Mouse (Mus musculus) lung, embryonic 14.5 days (tissue): ENCODE measurements around the gene Slc25a28. TPM values are rescaled to one million over a fixed set of nuclear protein-coding genes. Genes with fewer than 3 reads are reported as not detected.

Experiments
- ATAC-seq: fragments of 200-750 bp; cut with Nextera tagmentation; 2 replicates; pipeline ENCODE4 v1.8.0; 2017; ENCODE audit warnings: mild to moderate bottlenecking, moderate TSS enrichment, moderate library complexity; ENCODE audit not compliant: insufficient read depth
- DNase-seq: peaks from one replicate; pipeline ENCODE4 v3.0.0-alpha.2; 2015
- H3K27ac ChIP-seq: fragments of 300-500 bp; sonication (generic); 2 replicates; pipeline ENCODE4 v1.5.1; 2014; ENCODE audit warnings: low read depth, mild to moderate bottlenecking, moderate library complexity
- H3K27me3 ChIP-seq: fragments of 300-500 bp; sonication (generic); 2 replicates; pipeline ENCODE4 v1.6.1; 2014; ENCODE audit warnings: low read length, control low read depth; ENCODE audit not compliant: insufficient read depth
- H3K36me3 ChIP-seq: fragments of 300-500 bp; sonication (generic); 2 replicates; pipeline ENCODE4 v1.6.1; 2014; ENCODE audit warnings: control low read depth; ENCODE audit not compliant: insufficient read depth
- H3K4me1 ChIP-seq: fragments of 300-500 bp; sonication (generic); 2 replicates; pipeline ENCODE4 v1.6.1; 2014; ENCODE audit warnings: antibody characterized with exemption, control low read depth; ENCODE audit not compliant: insufficient read depth
- H3K4me2 ChIP-seq: fragments of 300-500 bp; sonication (generic); 2 replicates; pipeline ENCODE4 v1.6.1; 2014; ENCODE audit warnings: mild to moderate bottlenecking
- H3K4me3 ChIP-seq: fragments of 300-500 bp; sonication (generic); 2 replicates; pipeline ENCODE4 v1.5.1; 2014; ENCODE audit warnings: low read depth, low read length
- H3K9ac ChIP-seq: fragments of 300-500 bp; sonication (generic); 2 replicates; pipeline ENCODE4 v1.6.1; 2014
- H3K9me3 ChIP-seq: fragments of 300-500 bp; sonication (generic); 2 replicates; pipeline ENCODE4 v1.6.1; 2016; ENCODE audit warnings: low read depth, low read length, control low read depth
- CTCF ChIP-seq: IDR thresholded peaks from 2 replicates; pipeline ENCODE4 v1.5.1; 2016; ENCODE audit warnings: antibody characterized with exemption, low read depth
- WGBS: fragments of 180-500 bp; shearing (Covaris S2); extraction: QIAGEN DNeasy Blood & Tissue Kit; methylation state at CpG from one replicate; pipeline ENCODE4 v1.1.7; 2014; 5-methylcytosine and 5-hydroxymethylcytosine counted together
- polyA plus RNA-seq: library from polyadenylated mRNA; unstranded; fragments of >200 nt; fragmentation: Nextera tagmentation; extraction: Ambion mirVana; gene quantifications from 2 replicates; pipeline ENCODE4 v1.2.1, GENCODE M21; 2014

The Slc25a28 gene
- polyA plus RNA-seq, 1 experiment from 2014 or later: 12.1 TPM

GRCm38 (mm10) chr19:43675525-43676400 is 1.1 kb upstream of the Slc25a28 start:
- Histone ChIP-seq H3K36me3 (no peaks in the 10 kb centered on the region), H3K4me2 (peak overlapping the region; percentile 94), H3K4me3 (peak overlapping the region; percentile 86), H3K4me1 (peaks cover 5% of the 10 kb centered on the region; the same call in 1 of the 2 replicates), H3K9ac (peak overlapping the region; percentile 58), H3K27ac (peak overlapping the region; percentile 97), H3K27me3 (no peaks in the 10 kb centered on the region), H3K9me3 (no peaks in the 10 kb centered on the region)
- WGBS: 2% methylated on average over 43 of the region's 43 CpGs
- no peak for TF ChIP-seq CTCF
- DNase-seq: peak; percentile 67
- peak; percentile 3; the same call in 1 of the 2 replicates for ATAC-seq

GRCm38 (mm10) chr19:43674316-43674689 is 378 bp downstream of the Slc25a28 start:
- ATAC-seq: peak; percentile 19
- no peaks in the 10 kb centered on the region for H3K27me3 ChIP-seq
- H3K4me1 ChIP-seq: peaks cover 5% of the 10 kb centered on the region; the same call in 1 of the 2 replicates
- peak overlapping the region; percentile 72 for H3K27ac ChIP-seq
- H3K4me2 ChIP-seq: peak overlapping the region; percentile 84
- no peak for TF ChIP-seq CTCF
- H3K36me3 ChIP-seq: peaks cover 3% of the 10 kb centered on the region; the same call in 1 of the 2 replicates
- WGBS: under 1% methylated on average over 25 of the region's 29 CpGs
- peak overlapping the region; percentile 86 for H3K4me3 ChIP-seq
- H3K9me3 ChIP-seq: no peaks in the 10 kb centered on the region
- DNase-seq: no peak
- peak overlapping the region; percentile 86 for H3K9ac ChIP-seq

GRCm38 (mm10) chr19:43673513-43674315 is 967 bp downstream of the Slc25a28 start:
- DNase-seq: peak; percentile 38
- Histone ChIP-seq H3K4me2 (peak overlapping the region; percentile 84), H3K27me3 (no peaks in the 10 kb centered on the region), H3K9ac (peak overlapping the region; percentile 86), H3K4me1 (peaks cover 5% of the 10 kb centered on the region; the same call in 1 of the 2 replicates), H3K4me3 (peak overlapping the region; percentile 86), H3K27ac (no peak overlapping the region), H3K9me3 (no peaks in the 10 kb centered on the region), H3K36me3 (peaks cover 4% of the 10 kb centered on the region; the same call in 1 of the 2 replicates)
- TF ChIP-seq CTCF: no peak
- 4% methylated on average over 21 of the region's 21 CpGs for WGBS
- ATAC-seq: no peak

GRCm38 (mm10) chr19:43671054-43671453 is 3.6 kb downstream of the Slc25a28 start:
- Histone ChIP-seq H3K4me1 (peaks cover 5% of the 10 kb centered on the region; the same call in 1 of the 2 replicates), H3K27ac (no peak overlapping the region), H3K27me3 (no peaks in the 10 kb centered on the region), H3K4me2 (no peak overlapping the region), H3K9me3 (no peaks in the 10 kb centered on the region), H3K36me3 (peaks cover 8% of the 10 kb centered on the region; the same call in 1 of the 2 replicates), H3K4me3 (no peak overlapping the region), H3K9ac (no peak overlapping the region)
- no peak for TF ChIP-seq CTCF
- WGBS: 66% methylated on average over 7 of the region's 7 CpGs
- ATAC-seq (no peak), DNase-seq (no peak)

- no peak for ATAC-seq
- Histone ChIP-seq H3K36me3 (peaks cover 14% of the 10 kb centered on the region), H3K9ac (no peak overlapping the region; the same call in 1 of the 2 replicates), H3K9me3 (no peaks in the 10 kb centered on the region), H3K27ac (no peak overlapping the region), H3K27me3 (no peaks in the 10 kb centered on the region), H3K4me1 (peaks cover 5% of the 10 kb centered on the region; the same call in 1 of the 2 replicates), H3K4me2 (no peak overlapping the region), H3K4me3 (no peak overlapping the region)
- no peak for DNase-seq
- no peak for TF ChIP-seq CTCF
- WGBS: 76% methylated on average over 8 of the region's 8 CpGs
Observed at GRCm38 (mm10) chr19:43669136-43669759, 5.4 kb downstream of the Slc25a28 start.

GRCm38 (mm10) chr19:43667430-43667809 is 7.3 kb downstream of the Slc25a28 start:
- ATAC-seq (0 out of 2 replicates have a peak, but pooled peaks have one; percentile 24), DNase-seq (peak; percentile 49)
- no peaks in the 10 kb centered on the region for H3K4me1 ChIP-seq
- H3K9me3 ChIP-seq: no peaks in the 10 kb centered on the region
- no peak overlapping the region for H3K27ac ChIP-seq
- peaks cover 31% of the 10 kb centered on the region for H3K36me3 ChIP-seq
- H3K4me2 ChIP-seq: no peak overlapping the region
- TF ChIP-seq CTCF: peak; percentile 39
- no peaks in the 10 kb centered on the region for H3K27me3 ChIP-seq
- no peak overlapping the region for H3K9ac ChIP-seq
- H3K4me3 ChIP-seq: no peak overlapping the region
- 67% methylated on average over 4 of the region's 4 CpGs for WGBS
